Mouse (Mus musculus): ENCODE results near the gene Cotl1. TPM values are rescaled to one million over a fixed set of nuclear protein-coding genes. Genes with fewer than 3 reads are reported as not detected.

The Cotl1 gene
- polyA plus RNA-seq, 1 experiment from 2014 or later = 28.8 TPM

- H3K4me3 ChIP-seq (ENCODE audit: low read depth, low read length) = no peak overlapping the region
- H3K4me1 ChIP-seq (ENCODE audit: insufficient read depth) = peaks cover 23% of the 10 kb centered on the region
- H3K27me3 ChIP-seq (ENCODE audit: insufficient read depth, low read length) = no peaks in the 10 kb centered on the region
- TF ChIP-seq CTCF (IDR thresholded peaks at IDR 0.05; ENCODE audit: low read depth) (no peak), EP300 (IDR thresholded peaks at IDR 0.05; ENCODE audit: low read depth) (no peak)
- no peak overlapping the region for H3K9ac ChIP-seq (replicated peaks)
- no peak for ATAC-seq
- WGBS (ENCODE audit: insufficient replicate concordance) = 78% methylated on average over 6 of the region's 6 CpGs
- H3K27ac ChIP-seq (ENCODE audit: low read depth) = no peak overlapping the region
- no peaks in the 10 kb centered on the region for H3K9me3 ChIP-seq (ENCODE audit: low read length)
- DNase-seq = no peak
- peaks cover 18% of the 10 kb centered on the region for H3K36me3 ChIP-seq (replicated peaks; ENCODE audit: insufficient read depth, low read length)
- no peak overlapping the region for H3K4me2 ChIP-seq (ENCODE audit: low read depth, low read length)
Observed at GRCm38 (mm10) chr8:119821691-119822090, 18.7 kb downstream of the Cotl1 start.

GRCm38 (mm10) chr8:119819976-119820375 lies 20.4 kb downstream of the Cotl1 start:
- 82% methylated on average over 8 of the region's 8 CpGs for WGBS (ENCODE audit: insufficient replicate concordance)
- DNase-seq = no peak
- H3K27ac ChIP-seq (ENCODE audit: low read depth) = no peak overlapping the region
- H3K4me3 ChIP-seq (ENCODE audit: low read depth, low read length) = no peak overlapping the region
- H3K36me3 ChIP-seq (replicated peaks; ENCODE audit: insufficient read depth, low read length) = peaks cover 18% of the 10 kb centered on the region
- no peaks in the 10 kb centered on the region for H3K9me3 ChIP-seq (ENCODE audit: low read length)
- no peak for ATAC-seq
- H3K4me2 ChIP-seq (ENCODE audit: low read depth, low read length) = no peak overlapping the region
- H3K4me1 ChIP-seq (ENCODE audit: insufficient read depth) = peaks cover 11% of the 10 kb centered on the region
- TF ChIP-seq CTCF (IDR thresholded peaks at IDR 0.05; ENCODE audit: low read depth) = no peak
- no peak for TF ChIP-seq EP300 (IDR thresholded peaks at IDR 0.05; ENCODE audit: low read depth)
- no peaks in the 10 kb centered on the region for H3K27me3 ChIP-seq (ENCODE audit: insufficient read depth, low read length)
- no peak overlapping the region for H3K9ac ChIP-seq (replicated peaks)

- no peak overlapping the region for H3K27ac ChIP-seq (ENCODE audit: low read depth)
- TF ChIP-seq EP300 (IDR thresholded peaks at IDR 0.05; ENCODE audit: low read depth) (no peak), CTCF (IDR thresholded peaks at IDR 0.05; ENCODE audit: low read depth) (no peak)
- DNase-seq (no peak), ATAC-seq (no peak)
- no peaks in the 10 kb centered on the region for H3K27me3 ChIP-seq (ENCODE audit: insufficient read depth, low read length)
- no peaks in the 10 kb centered on the region for H3K9me3 ChIP-seq (ENCODE audit: low read length)
- no peak overlapping the region for H3K4me2 ChIP-seq (ENCODE audit: low read depth, low read length)
- WGBS (ENCODE audit: insufficient replicate concordance) = 69% methylated on average over 7 of the region's 7 CpGs
- no peak overlapping the region for H3K4me3 ChIP-seq (ENCODE audit: low read depth, low read length)
- H3K36me3 ChIP-seq (replicated peaks; ENCODE audit: insufficient read depth, low read length) = peaks cover 18% of the 10 kb centered on the region
- no peak overlapping the region for H3K9ac ChIP-seq (replicated peaks)
- H3K4me1 ChIP-seq (ENCODE audit: insufficient read depth) = peaks cover 16% of the 10 kb centered on the region
Observed at GRCm38 (mm10) chr8:119819316-119819715, 21.0 kb downstream of the Cotl1 start.

- Histone ChIP-seq H3K4me2 (ENCODE audit: low read depth, low read length) (no peak overlapping the region), H3K4me1 (ENCODE audit: insufficient read depth) (peaks cover 33% of the 10 kb centered on the region)
Observed at GRCm38 (mm10) chr8:119817446-119817845, 22.9 kb downstream of the Cotl1 start.

GRCm38 (mm10) chr8:119816219-119816618 lies 24.1 kb downstream of the Cotl1 start:
- 83% methylated on average over 6 of the region's 6 CpGs for WGBS (ENCODE audit: insufficient replicate concordance)
- ATAC-seq = no peak

More at GRCm38 (mm10) chr8:119817446-119817845, 22.9 kb downstream of the Cotl1 start:
- Histone ChIP-seq H3K36me3 (replicated peaks; ENCODE audit: insufficient read depth, low read length) (peaks cover 15% of the 10 kb centered on the region), H3K27me3 (ENCODE audit: insufficient read depth, low read length) (no peaks in the 10 kb centered on the region), H3K4me3 (ENCODE audit: low read depth, low read length) (no peak overlapping the region), H3K9ac (replicated peaks) (no peak overlapping the region), H3K9me3 (ENCODE audit: low read length) (no peaks in the 10 kb centered on the region), H3K27ac (ENCODE audit: low read depth) (no peak overlapping the region)
- DNase-seq = no peak
- WGBS (ENCODE audit: insufficient replicate concordance) = 51% methylated on average over 12 of the region's 12 CpGs
- no peak for TF ChIP-seq EP300 (IDR thresholded peaks at IDR 0.05; ENCODE audit: low read depth)
- TF ChIP-seq CTCF (IDR thresholded peaks at IDR 0.05; ENCODE audit: low read depth) = no peak
- no peak for ATAC-seq

GRCm38 (mm10) chr8:119812650-119813431 lies 27.5 kb downstream of the Cotl1 start:
- TF ChIP-seq CTCF (IDR thresholded peaks at IDR 0.05; ENCODE audit: low read depth) (no peak), EP300 (IDR thresholded peaks at IDR 0.05; ENCODE audit: low read depth) (peak; percentile 52; the same call in 1 of the 2 replicates)
- 24% methylated on average over 12 of the region's 12 CpGs for WGBS (ENCODE audit: insufficient replicate concordance)

More at GRCm38 (mm10) chr8:119816219-119816618, 24.1 kb downstream of the Cotl1 start:
- H3K4me3 ChIP-seq (ENCODE audit: low read depth, low read length) = no peak overlapping the region
- H3K4me2 ChIP-seq (ENCODE audit: low read depth, low read length) = no peak overlapping the region
- H3K9ac ChIP-seq (replicated peaks) = no peak overlapping the region
- DNase-seq = no peak
- no peaks in the 10 kb centered on the region for H3K27me3 ChIP-seq (ENCODE audit: insufficient read depth, low read length)
- H3K36me3 ChIP-seq (replicated peaks; ENCODE audit: insufficient read depth, low read length) = peaks cover 7% of the 10 kb centered on the region; the same call in 1 of the 2 replicates
- H3K27ac ChIP-seq (ENCODE audit: low read depth) = no peak overlapping the region
- no peaks in the 10 kb centered on the region for H3K9me3 ChIP-seq (ENCODE audit: low read length)
- TF ChIP-seq CTCF (IDR thresholded peaks at IDR 0.05; ENCODE audit: low read depth) (no peak), EP300 (IDR thresholded peaks at IDR 0.05; ENCODE audit: low read depth) (no peak)
- peaks cover 40% of the 10 kb centered on the region for H3K4me1 ChIP-seq (ENCODE audit: insufficient read depth)

More at GRCm38 (mm10) chr8:119812650-119813431, 27.5 kb downstream of the Cotl1 start:
- no peak overlapping the region for H3K4me3 ChIP-seq (ENCODE audit: low read depth, low read length)
- DNase-seq = peak; percentile 65
- peak overlapping the region; percentile 30 for H3K9ac ChIP-seq (replicated peaks)
- no peaks in the 10 kb centered on the region for H3K9me3 ChIP-seq (ENCODE audit: low read length)
- H3K27ac ChIP-seq (ENCODE audit: low read depth) = peak overlapping the region; percentile 91
- H3K4me1 ChIP-seq (ENCODE audit: insufficient read depth) = peaks cover 34% of the 10 kb centered on the region
- H3K36me3 ChIP-seq (replicated peaks; ENCODE audit: insufficient read depth, low read length) = peaks cover 11% of the 10 kb centered on the region; the same call in 1 of the 2 replicates
- H3K4me2 ChIP-seq (ENCODE audit: low read depth, low read length) = peak overlapping the region; percentile 52
- peak; percentile 67 for ATAC-seq
- H3K27me3 ChIP-seq (ENCODE audit: insufficient read depth, low read length) = no peaks in the 10 kb centered on the region
